Mouse (Mus musculus) ES-Bruce4 (cell line): ENCODE measurements around the gene Grap2. TPM values are rescaled to one million over a fixed set of nuclear protein-coding genes. Genes with fewer than 3 reads are reported as not detected.

ENCODE experiments used
- H3K27ac ChIP-seq: 2 replicates; pipeline ENCODE4 v1.5.1; 2012; ENCODE audit warnings: low read length, inconsistent platforms; ENCODE audit not compliant: insufficient read depth
- H3K27me3 ChIP-seq: 2 replicates; pipeline ENCODE4 v1.6.1; 2012; ENCODE audit warnings: mild to moderate bottlenecking, low read length, inconsistent platforms; ENCODE audit not compliant: control insufficient read depth, poor library complexity, insufficient read depth, severe bottlenecking
- H3K36me3 ChIP-seq: 2 replicates; pipeline ENCODE4 v1.6.1; 2012; ENCODE audit warnings: inconsistent platforms, mild to moderate bottlenecking, low read length, moderate library complexity; ENCODE audit not compliant: control insufficient read depth, poor library complexity, insufficient read depth, severe bottlenecking
- H3K4me1 ChIP-seq: one replicate; pipeline ENCODE4 v1.8.1; 2011; ENCODE audit warnings: low read length; ENCODE audit not compliant: control insufficient read depth, insufficient read depth
- H3K4me3 ChIP-seq: 2 replicates; pipeline ENCODE4 v1.5.1; 2011; ENCODE audit warnings: low read depth, mild to moderate bottlenecking, low read length
- H3K9ac ChIP-seq: 2 replicates; pipeline ENCODE4 v1.6.1; 2012; ENCODE audit warnings: low read depth, mild to moderate bottlenecking, inconsistent platforms; ENCODE audit not compliant: poor library complexity, severe bottlenecking
- H3K9me3 ChIP-seq: replicated peaks from 2 replicates; pipeline ENCODE4 v1.6.1; 2012; ENCODE audit warnings: mild to moderate bottlenecking, low read length, inconsistent platforms; ENCODE audit not compliant: control insufficient read depth, poor library complexity, insufficient read depth, severe bottlenecking
- CTCF ChIP-seq: IDR thresholded peaks from one replicate; pipeline ENCODE4 v1.8.1; 2011; ENCODE audit warnings: low read depth, low read length
- EP300 ChIP-seq: IDR thresholded peaks from 2 replicates; pipeline ENCODE4 v1.6.1; 2011; ENCODE audit warnings: low read depth, low read length; ENCODE audit not compliant: insufficient read depth
- POLR2A ChIP-seq: IDR thresholded peaks from one replicate; pipeline ENCODE4 v1.8.1; 2011; ENCODE audit warnings: low read length; ENCODE audit not compliant: insufficient read depth
- polyA plus RNA-seq: library from polyadenylated mRNA; stranded (reverse); fragments of >200 nt; gene quantifications from 2 replicates; pipeline ENCODE4 v1.2.4, GENCODE M21; 2011; ENCODE audit warnings: low read depth; ENCODE audit not compliant: missing spikeins, insufficient read depth, insufficient read length

Grap2 gene
- polyA plus RNA-seq, 1 experiment, result 0.51 TPM

- H3K4me3 ChIP-seq, result no peak overlapping the region
- no peak overlapping the region for H3K9ac ChIP-seq
- no peaks in the 10 kb centered on the region for H3K4me1 ChIP-seq
- no peaks in the 10 kb centered on the region for H3K36me3 ChIP-seq
- no peaks in the 10 kb centered on the region for H3K27me3 ChIP-seq
- H3K9me3 ChIP-seq, result no peaks in the 10 kb centered on the region
- no peak overlapping the region for H3K27ac ChIP-seq
- TF ChIP-seq CTCF (no peak), POLR2A (no peak), EP300 (no peak)
Measured at GRCm38 (mm10) chr15:80693492-80693891, 121.1 kb downstream of the Grap2 start.

GRCm38 (mm10) chr15:80694125-80694910, 121.9 kb downstream of the Grap2 start:
- H3K27ac ChIP-seq, result no peak overlapping the region
- TF ChIP-seq CTCF (peak; percentile 61), EP300 (no peak), POLR2A (no peak)
- H3K36me3 ChIP-seq, result no peaks in the 10 kb centered on the region
- H3K4me1 ChIP-seq, result no peaks in the 10 kb centered on the region
- no peak overlapping the region for H3K4me3 ChIP-seq
- H3K9me3 ChIP-seq, result no peaks in the 10 kb centered on the region
- H3K9ac ChIP-seq, result no peak overlapping the region
- H3K27me3 ChIP-seq, result no peaks in the 10 kb centered on the region

GRCm38 (mm10) chr15:80697564-80697963, 125.2 kb downstream of the Grap2 start:
- Histone ChIP-seq H3K27ac (no peak overlapping the region), H3K4me1 (no peaks in the 10 kb centered on the region)

GRCm38 (mm10) chr15:80701481-80702257, 129.3 kb downstream of the Grap2 start:
- Histone ChIP-seq H3K27me3 (no peaks in the 10 kb centered on the region), H3K9me3 (no peaks in the 10 kb centered on the region), H3K4me3 (no peak overlapping the region), H3K4me1 (no peaks in the 10 kb centered on the region), H3K27ac (no peak overlapping the region), H3K36me3 (no peaks in the 10 kb centered on the region), H3K9ac (no peak overlapping the region)
- TF ChIP-seq POLR2A (no peak), EP300 (no peak), CTCF (no peak)

More at GRCm38 (mm10) chr15:80697564-80697963, 125.2 kb downstream of the Grap2 start:
- Histone ChIP-seq H3K36me3 (no peaks in the 10 kb centered on the region), H3K27me3 (no peaks in the 10 kb centered on the region), H3K9ac (no peak overlapping the region), H3K4me3 (no peak overlapping the region), H3K9me3 (no peaks in the 10 kb centered on the region)
- TF ChIP-seq POLR2A (no peak), EP300 (no peak), CTCF (no peak)

Other genes starting within 250 kb of the Grap2 start
- gene Enthd1, start 7.4 kb upstream of the Grap2 start, polyA plus RNA-seq, result not detected in 2 replicates
- 2.4 and 2.7 TPM in 2 replicates for gene Fam83f, start 99.3 kb downstream of the Grap2 start, polyA plus RNA-seq
- gene Tnrc6b, start 138.7 kb downstream of the Grap2 start, polyA plus RNA-seq, result 34.8 and 40.0 TPM in 2 replicates